Mouse (Mus musculus) erythroblast, embryonic 14.5 days (primary cell): ENCODE results near the gene Erc1.

Source experiments
- GATA1 ChIP-seq: IDR thresholded peaks from 2 replicates; pipeline ENCODE4 v1.6.1; 2012; ENCODE audit warnings: low read length, inconsistent platforms, mixed read lengths
- TAL1 ChIP-seq: IDR thresholded peaks from 3 replicates; pipeline ENCODE4 v1.6.1; 2012; ENCODE audit warnings: low read length, inconsistent platforms, mixed read lengths

- no peak for TF ChIP-seq GATA1
- TF ChIP-seq TAL1 = no peak
These were observed 79.2 kb downstream of the Erc1 start for GRCm38 (mm10) chr6:119768778-119769177.
